Mouse (Mus musculus) forebrain, embryonic 14.5 days (tissue): Measurements from ENCODE around the gene Cel. TPM values are rescaled to one million over a fixed set of nuclear protein-coding genes. Genes with fewer than 3 reads are reported as not detected.

Experiments
- ATAC-seq: fragments of 200-750 bp; cut with Nextera tagmentation; 2 replicates; pipeline ENCODE4 v1.8.0; 2017; ENCODE audit warnings: mild to moderate bottlenecking, moderate library complexity
- DNase-seq: peaks from one replicate; pipeline ENCODE4 v3.0.0-alpha.2; 2015; ENCODE audit warnings: low spot score
- H3K27ac ChIP-seq: fragments of 300-500 bp; sonication (generic); 2 replicates; pipeline ENCODE4 v1.5.1; 2014; ENCODE audit warnings: low read depth, mild to moderate bottlenecking, control low read depth, low read length, moderate library complexity
- H3K27me3 ChIP-seq: fragments of 300-500 bp; sonication (generic); replicated peaks from 2 replicates; pipeline ENCODE4 v1.6.1; 2014; ENCODE audit warnings: low read length, control low read depth, mixed read lengths; ENCODE audit not compliant: control insufficient read depth, insufficient read depth
- H3K36me3 ChIP-seq: fragments of 300-500 bp; sonication (generic); 2 replicates; pipeline ENCODE4 v1.6.1; 2014; ENCODE audit warnings: low read length, control low read depth; ENCODE audit not compliant: control insufficient read depth, insufficient read depth
- H3K4me1 ChIP-seq: fragments of 300-500 bp; sonication (generic); 2 replicates; pipeline ENCODE4 v1.6.1; 2014; ENCODE audit warnings: antibody characterized with exemption, low read length, control low read depth; ENCODE audit not compliant: control insufficient read depth, insufficient read depth
- H3K4me2 ChIP-seq: fragments of 300-500 bp; sonication (generic); 2 replicates; pipeline ENCODE4 v1.6.1; 2014; ENCODE audit warnings: mild to moderate bottlenecking, control low read depth, low read length
- H3K4me3 ChIP-seq: fragments of 300-500 bp; sonication (generic); 2 replicates; pipeline ENCODE4 v1.5.1; 2014; ENCODE audit warnings: low read depth, low read length, control low read depth
- H3K9ac ChIP-seq: fragments of 300-500 bp; sonication (generic); 2 replicates; pipeline ENCODE4 v1.6.1; 2014; ENCODE audit warnings: mild to moderate bottlenecking, low read length, control low read depth, moderate library complexity
- H3K9me3 ChIP-seq: fragments of 300-500 bp; sonication (generic); replicated peaks from 2 replicates; pipeline ENCODE4 v1.6.1; 2016; ENCODE audit warnings: low read length, control low read depth, mixed read lengths; ENCODE audit not compliant: control insufficient read depth
- WGBS: fragments of 180-500 bp; shearing (Covaris S2); extraction: QIAGEN DNeasy Blood & Tissue Kit; methylation state at CpG from one replicate; pipeline ENCODE4 v1.1.7; 2014; 5-methylcytosine and 5-hydroxymethylcytosine counted together
- polyA plus RNA-seq: library from polyadenylated mRNA; unstranded; fragments of >200 nt; fragmentation: Nextera tagmentation; extraction: Ambion mirVana; gene quantifications from 2 replicates; pipeline ENCODE4 v1.2.1, GENCODE M21; 2014

Cel gene
- polyA plus RNA-seq, 1 experiment from 2014 or later: not detected

GRCm38 (mm10) chr2:28603542-28603941 lies 40.3 kb upstream of the Cel start:
- H3K27ac ChIP-seq: no peak overlapping the region
- H3K4me3 ChIP-seq: no peak overlapping the region
- no peaks in the 10 kb centered on the region for H3K27me3 ChIP-seq
- H3K36me3 ChIP-seq: no peaks in the 10 kb centered on the region
- 96% methylated on average over 5 of the region's 5 CpGs for WGBS
- no peaks in the 10 kb centered on the region for H3K4me1 ChIP-seq
- H3K9me3 ChIP-seq: no peaks in the 10 kb centered on the region
- H3K4me2 ChIP-seq: no peak overlapping the region
- DNase-seq (no peak), ATAC-seq (no peak)
- H3K9ac ChIP-seq: no peak overlapping the region

- Histone ChIP-seq H3K36me3 (no peaks in the 10 kb centered on the region), H3K4me3 (no peak overlapping the region), H3K9ac (no peak overlapping the region), H3K27ac (no peak overlapping the region), H3K4me1 (no peaks in the 10 kb centered on the region), H3K4me2 (no peak overlapping the region), H3K9me3 (0 out of 2 replicates have a peak, but pooled peaks cover under 1% of the 10 kb centered on the region), H3K27me3 (no peaks in the 10 kb centered on the region)
- ATAC-seq: no peak
- DNase-seq: no peak
- WGBS: 66% methylated on average over 12 of the region's 12 CpGs
Measured at GRCm38 (mm10) chr2:28601720-28602590, 38.8 kb upstream of the Cel start.

- Histone ChIP-seq H3K4me1 (no peaks in the 10 kb centered on the region), H3K4me3 (no peak overlapping the region), H3K27me3 (no peaks in the 10 kb centered on the region), H3K9ac (no peak overlapping the region), H3K9me3 (0 out of 2 replicates have a peak, but pooled peaks cover 2% of the 10 kb centered on the region), H3K27ac (no peak overlapping the region), H3K4me2 (no peak overlapping the region), H3K36me3 (no peaks in the 10 kb centered on the region)
- ATAC-seq: no peak
- 86% methylated on average over 6 of the region's 6 CpGs for WGBS
- DNase-seq: no peak
Measured at GRCm38 (mm10) chr2:28599569-28599900, 36.3 kb upstream of the Cel start.

- no peaks in the 10 kb centered on the region for H3K27me3 ChIP-seq
- H3K4me3 ChIP-seq: no peak overlapping the region
- WGBS: 70% methylated on average over 12 of the region's 12 CpGs
- H3K36me3 ChIP-seq: no peaks in the 10 kb centered on the region
- 0 out of 2 replicates have a peak, but pooled peaks cover 2% of the 10 kb centered on the region for H3K9me3 ChIP-seq
- H3K27ac ChIP-seq: no peak overlapping the region
- H3K9ac ChIP-seq: no peak overlapping the region
- H3K4me2 ChIP-seq: no peak overlapping the region
- H3K4me1 ChIP-seq: no peaks in the 10 kb centered on the region
- DNase-seq: no peak
- ATAC-seq: no peak
Measured at GRCm38 (mm10) chr2:28598692-28599568, 35.7 kb upstream of the Cel start.

- Histone ChIP-seq H3K9ac (no peak overlapping the region), H3K4me2 (no peak overlapping the region), H3K4me1 (no peaks in the 10 kb centered on the region), H3K9me3 (0 out of 2 replicates have a peak, but pooled peaks cover 2% of the 10 kb centered on the region), H3K36me3 (no peaks in the 10 kb centered on the region), H3K27ac (no peak overlapping the region), H3K4me3 (no peak overlapping the region), H3K27me3 (no peaks in the 10 kb centered on the region)
- ATAC-seq: no peak
- WGBS: 81% methylated on average over 7 of the region's 7 CpGs
- no peak for DNase-seq
Measured at GRCm38 (mm10) chr2:28597733-28598547, 34.7 kb upstream of the Cel start.

GRCm38 (mm10) chr2:28596998-28597397 lies 33.8 kb upstream of the Cel start:
- Histone ChIP-seq H3K36me3 (no peaks in the 10 kb centered on the region), H3K4me3 (no peak overlapping the region), H3K9me3 (0 out of 2 replicates have a peak, but pooled peaks cover 2% of the 10 kb centered on the region), H3K27me3 (no peaks in the 10 kb centered on the region), H3K4me1 (no peaks in the 10 kb centered on the region), H3K27ac (no peak overlapping the region), H3K4me2 (no peak overlapping the region), H3K9ac (no peak overlapping the region)
- ATAC-seq (no peak), DNase-seq (no peak)
- 90% methylated on average over 7 of the region's 7 CpGs for WGBS

GRCm38 (mm10) chr2:28596021-28596420 lies 32.8 kb upstream of the Cel start:
- DNase-seq: no peak
- 77% methylated on average over 7 of the region's 7 CpGs for WGBS

GRCm38 (mm10) chr2:28592809-28593208 lies 29.6 kb upstream of the Cel start:
- Histone ChIP-seq H3K4me2 (0 out of 2 replicates have a peak overlapping the region, but pooled peaks have one; percentile 4), H3K4me1 (no peaks in the 10 kb centered on the region), H3K4me3 (no peak overlapping the region), H3K27ac (no peak overlapping the region), H3K36me3 (no peaks in the 10 kb centered on the region), H3K9me3 (0 out of 2 replicates have a peak, but pooled peaks cover 2% of the 10 kb centered on the region), H3K9ac (no peak overlapping the region), H3K27me3 (no peaks in the 10 kb centered on the region)
- peak; percentile 56 for DNase-seq
- no peak for ATAC-seq
- 10% methylated on average over 15 of the region's 15 CpGs for WGBS

More at GRCm38 (mm10) chr2:28596021-28596420, 32.8 kb upstream of the Cel start:
- H3K27ac ChIP-seq: no peak overlapping the region
- H3K4me2 ChIP-seq: no peak overlapping the region
- H3K4me1 ChIP-seq: no peaks in the 10 kb centered on the region
- no peaks in the 10 kb centered on the region for H3K36me3 ChIP-seq
- H3K9ac ChIP-seq: no peak overlapping the region
- no peak overlapping the region for H3K4me3 ChIP-seq
- ATAC-seq: no peak
- no peaks in the 10 kb centered on the region for H3K27me3 ChIP-seq
- 0 out of 2 replicates have a peak, but pooled peaks cover 2% of the 10 kb centered on the region for H3K9me3 ChIP-seq
